In genomic region chr13:44158364-44158763, GRCm38 (mm10) we compare ENCODE assay signal across 17 mouse cellular contexts.
"Had no signal": no experiment of that assay in that cellular context is flagged by ENCODE, and none has a peak within 500 bp of the region (broad histone marks: within the 10 kb centered on the region; RNA-seq: fewer than 3 reads in every experiment).

No protein-coding gene starts in this region.

- ATAC-seq: intestine, embryonic 15.5 days; liver, embryonic 12.5 days; midbrain, embryonic 15.5 days had no signal

- DNase-seq: kidney, adult 18-20 months; kidney, postnatal 25 days; layer of hippocampus, adult 9-11 months; liver; lung, adult 18-20 months; lung, postnatal 14 days; thymus, adult 18-20 months; thymus, postnatal 36 days had no signal

- H3K4me1 ChIP-seq: intestine, embryonic 15.5 days; limb, embryonic 10.5 days; liver, embryonic 12.5 days; liver, embryonic 15.5 days; midbrain, embryonic 10.5 days; midbrain, embryonic 15.5 days had no signal

- H3K9me3 ChIP-seq: intestine, embryonic 15.5 days; limb, embryonic 10.5 days; liver, embryonic 15.5 days; midbrain, embryonic 15.5 days had no signal

- H3K9ac ChIP-seq: intestine, embryonic 15.5 days; limb, embryonic 13.5 days; liver, embryonic 12.5 days; liver, embryonic 15.5 days; midbrain, embryonic 15.5 days had no signal

- H3K4me2 ChIP-seq: intestine, embryonic 15.5 days; limb, embryonic 13.5 days; liver, embryonic 12.5 days; liver, embryonic 15.5 days; midbrain, embryonic 15.5 days had no signal

- H3K27ac ChIP-seq: intestine, embryonic 15.5 days; layer of hippocampus, adult 2 months; limb, embryonic 10.5 days; limb, embryonic 13.5 days; liver, embryonic 12.5 days; liver, embryonic 15.5 days; macrophage; midbrain, embryonic 10.5 days; midbrain, embryonic 15.5 days had no signal

- H3K27me3 ChIP-seq: intestine, embryonic 15.5 days; limb, embryonic 13.5 days; liver, embryonic 12.5 days; liver, embryonic 15.5 days; midbrain, embryonic 15.5 days had no signal

- H3K4me3 ChIP-seq: intestine, embryonic 15.5 days; layer of hippocampus, adult 2 months; limb, embryonic 10.5 days; limb, embryonic 13.5 days; liver, embryonic 12.5 days; liver, embryonic 15.5 days; midbrain, embryonic 10.5 days; midbrain, embryonic 15.5 days had no signal

- H3K36me3 ChIP-seq: intestine, embryonic 15.5 days; limb, embryonic 10.5 days; limb, embryonic 13.5 days; liver, embryonic 12.5 days; liver, embryonic 15.5 days; midbrain, embryonic 10.5 days; midbrain, embryonic 15.5 days had no signal
